Mouse (Mus musculus): ENCODE results near the gene Frmd4b. TPM values are rescaled to one million over a fixed set of nuclear protein-coding genes. Genes with fewer than 3 reads are reported as not detected.
A peak's percentile ranks its signal among the peaks of the same experiment; 100 is the strongest.

Gene Frmd4b
- polyA plus RNA-seq, 1 experiment from 2014 or later, result 13.7 TPM

DNA sequence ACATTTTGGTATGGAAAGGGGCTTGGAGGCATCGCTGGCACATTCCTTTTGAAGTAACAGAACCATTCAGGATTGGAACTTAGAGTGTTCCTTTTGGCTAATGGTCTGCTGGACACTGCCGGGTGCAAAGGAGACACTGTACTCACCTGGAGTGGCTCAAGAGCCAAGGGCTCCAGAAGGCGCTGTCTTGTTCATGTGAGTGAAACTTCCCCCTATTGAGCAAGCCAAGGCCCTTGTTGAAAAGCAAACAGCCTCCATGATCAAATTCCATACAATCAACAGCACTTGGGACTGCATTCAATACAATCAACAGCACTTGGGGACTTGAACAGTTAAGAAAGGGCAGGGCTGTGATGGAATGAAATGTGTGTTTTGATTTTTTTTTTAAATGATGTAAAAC is 109.4 kb downstream of the Frmd4b start:
- no peaks in the 10 kb centered on the region for H3K9me3 ChIP-seq (ENCODE audit: control insufficient read depth, low read length)
- WGBS, result 90% methylated on average over 3 of the region's 3 CpGs
- H3K27ac ChIP-seq (ENCODE audit: low read depth, low read length), result no peak overlapping the region
- H3K4me1 ChIP-seq (ENCODE audit: control insufficient read depth, insufficient read depth, low read length), result peaks cover 5% of the 10 kb centered on the region; the same call in 1 of the 2 replicates
- no peaks in the 10 kb centered on the region for H3K27me3 ChIP-seq (ENCODE audit: control insufficient read depth, insufficient read depth, low read length)
- ATAC-seq (ENCODE audit: low FRiP score, low TSS enrichment), result no peak
- H3K36me3 ChIP-seq (ENCODE audit: control insufficient read depth, insufficient read depth, low read length), result no peaks in the 10 kb centered on the region
- no peak overlapping the region for H3K4me3 ChIP-seq (ENCODE audit: low read length)
- no peak overlapping the region for H3K4me2 ChIP-seq (replicated peaks; ENCODE audit: low read depth, low read length)
- H3K9ac ChIP-seq (ENCODE audit: low read depth, low read length), result no peak overlapping the region

DNA sequence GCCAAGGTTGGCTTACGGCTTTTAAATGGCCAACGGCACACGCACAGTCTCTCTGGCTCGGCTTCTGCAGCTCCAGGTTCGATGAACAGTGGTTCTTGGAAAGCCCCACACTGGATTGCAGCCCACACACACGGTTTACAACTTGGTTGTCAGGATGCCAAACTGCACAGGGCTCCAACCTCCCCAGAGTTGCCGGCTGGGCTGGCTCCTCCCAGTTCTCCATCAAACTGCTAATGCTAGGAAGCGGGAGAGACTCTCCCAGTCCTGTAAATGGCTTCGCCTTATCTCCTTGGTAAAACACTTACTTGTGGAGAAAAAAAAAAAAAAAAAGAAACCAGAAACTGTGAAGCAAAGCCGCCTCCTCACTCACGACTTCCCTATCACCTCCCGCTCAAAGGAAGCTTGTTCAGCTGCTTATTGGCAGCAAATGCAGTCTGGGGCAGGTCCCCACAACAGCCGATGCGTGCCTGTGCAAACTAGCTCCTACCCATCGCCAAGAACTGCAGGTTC is 111.1 kb downstream of the Frmd4b start:
- Histone ChIP-seq H3K4me1 (ENCODE audit: control insufficient read depth, insufficient read depth, low read length) (peaks cover 5% of the 10 kb centered on the region; the same call in 1 of the 2 replicates), H3K4me2 (replicated peaks; ENCODE audit: low read depth, low read length) (peak overlapping the region; percentile 19; the same call in 1 of the 2 replicates)
- peak; percentile 79 for ATAC-seq (ENCODE audit: low FRiP score, low TSS enrichment)

DNA sequence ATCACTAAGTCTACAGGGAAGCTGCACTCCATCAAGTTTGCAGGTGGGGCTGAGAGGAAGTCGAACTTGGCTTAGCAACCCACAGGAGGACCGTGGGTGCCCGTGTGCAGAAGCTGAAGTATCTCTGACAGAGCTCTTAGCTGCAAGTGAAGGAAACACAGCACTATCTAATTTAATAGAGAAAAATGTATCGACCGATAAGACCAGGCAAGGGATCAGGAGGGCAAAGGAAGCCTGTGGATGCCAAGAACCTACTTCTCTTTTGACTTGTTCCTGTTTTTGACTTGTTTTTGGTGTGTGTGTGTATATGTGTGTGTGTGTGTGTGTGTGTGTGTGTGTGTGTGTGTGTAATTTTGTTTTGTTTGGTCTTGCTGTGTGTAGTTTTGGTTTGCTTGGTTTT is 112.7 kb downstream of the Frmd4b start:
- Histone ChIP-seq H3K27me3 (ENCODE audit: control insufficient read depth, insufficient read depth, low read length) (no peaks in the 10 kb centered on the region), H3K4me2 (replicated peaks; ENCODE audit: low read depth, low read length) (no peak overlapping the region), H3K9me3 (ENCODE audit: control insufficient read depth, low read length) (no peaks in the 10 kb centered on the region), H3K9ac (ENCODE audit: low read depth, low read length) (no peak overlapping the region), H3K4me3 (ENCODE audit: low read length) (no peak overlapping the region), H3K36me3 (ENCODE audit: control insufficient read depth, insufficient read depth, low read length) (no peaks in the 10 kb centered on the region), H3K27ac (ENCODE audit: low read depth, low read length) (no peak overlapping the region), H3K4me1 (ENCODE audit: control insufficient read depth, insufficient read depth, low read length) (peaks cover 5% of the 10 kb centered on the region; the same call in 1 of the 2 replicates)
- 84% methylated on average over 5 of the region's 5 CpGs for WGBS
- no peak for ATAC-seq (ENCODE audit: low FRiP score, low TSS enrichment)

More for the DNA sequence above, 111.1 kb downstream of the Frmd4b start:
- Histone ChIP-seq H3K27me3 (ENCODE audit: control insufficient read depth, insufficient read depth, low read length) (no peaks in the 10 kb centered on the region), H3K9ac (ENCODE audit: low read depth, low read length) (no peak overlapping the region), H3K4me3 (ENCODE audit: low read length) (no peak overlapping the region), H3K9me3 (ENCODE audit: control insufficient read depth, low read length) (no peaks in the 10 kb centered on the region), H3K27ac (ENCODE audit: low read depth, low read length) (no peak overlapping the region), H3K36me3 (ENCODE audit: control insufficient read depth, insufficient read depth, low read length) (no peaks in the 10 kb centered on the region)
- 13% methylated on average over 15 of the region's 15 CpGs for WGBS

DNA sequence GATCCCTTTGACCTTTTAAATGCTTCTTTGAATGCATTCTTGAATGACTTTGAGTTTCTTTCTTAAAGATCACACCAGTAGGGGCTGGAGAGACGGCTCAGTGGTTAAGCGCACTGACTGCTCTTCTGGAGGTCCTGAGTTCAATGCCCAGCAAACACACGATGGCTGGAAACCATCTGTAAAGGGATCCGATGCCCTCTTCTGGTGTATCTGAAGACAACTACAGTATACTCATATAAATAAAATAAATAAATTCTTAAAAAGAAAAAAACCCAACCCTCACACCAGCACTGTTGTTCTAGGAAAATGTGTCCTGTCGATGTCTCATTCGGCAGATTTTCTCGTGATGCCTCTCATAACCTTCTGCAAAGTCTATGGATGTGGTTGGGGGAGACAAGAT is 116.3 kb downstream of the Frmd4b start:
- H3K27ac ChIP-seq (ENCODE audit: low read depth, low read length), result no peak overlapping the region
- H3K4me1 ChIP-seq (ENCODE audit: control insufficient read depth, insufficient read depth, low read length), result peaks cover 4% of the 10 kb centered on the region; the same call in 1 of the 2 replicates
- H3K27me3 ChIP-seq (ENCODE audit: control insufficient read depth, insufficient read depth, low read length), result no peaks in the 10 kb centered on the region
- H3K9ac ChIP-seq (ENCODE audit: low read depth, low read length), result no peak overlapping the region
- no peaks in the 10 kb centered on the region for H3K9me3 ChIP-seq (ENCODE audit: control insufficient read depth, low read length)
- 85% methylated on average over 7 of the region's 7 CpGs for WGBS
- no peak overlapping the region for H3K4me3 ChIP-seq (ENCODE audit: low read length)
- no peaks in the 10 kb centered on the region for H3K36me3 ChIP-seq (ENCODE audit: control insufficient read depth, insufficient read depth, low read length)
- no peak for ATAC-seq (ENCODE audit: low FRiP score, low TSS enrichment)
- no peak overlapping the region for H3K4me2 ChIP-seq (replicated peaks; ENCODE audit: low read depth, low read length)

DNA sequence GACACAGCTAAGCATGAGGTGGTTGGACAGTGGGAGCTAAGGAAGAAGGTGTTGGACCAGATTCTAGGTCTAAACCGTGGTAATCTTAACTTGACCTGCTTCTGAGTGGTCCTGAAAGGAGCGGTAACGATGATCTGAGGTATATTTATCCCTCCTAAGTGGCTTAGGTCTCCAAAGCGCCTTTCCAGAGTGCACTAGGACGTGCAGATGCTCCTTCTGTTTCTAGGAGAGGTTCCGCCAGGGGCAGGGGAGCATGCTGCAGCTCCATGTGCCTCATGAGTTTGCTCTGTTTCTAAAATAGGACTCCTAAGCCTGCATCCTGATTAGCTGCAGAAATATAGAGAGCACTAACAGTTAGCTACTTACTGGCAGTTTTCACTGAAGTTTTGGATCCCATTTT is 117.1 kb downstream of the Frmd4b start:
- Histone ChIP-seq H3K36me3 (ENCODE audit: control insufficient read depth, insufficient read depth, low read length) (no peaks in the 10 kb centered on the region), H3K27ac (ENCODE audit: low read depth, low read length) (no peak overlapping the region), H3K27me3 (ENCODE audit: control insufficient read depth, insufficient read depth, low read length) (no peaks in the 10 kb centered on the region), H3K4me3 (ENCODE audit: low read length) (no peak overlapping the region), H3K4me1 (ENCODE audit: control insufficient read depth, insufficient read depth, low read length) (no peaks in the 10 kb centered on the region), H3K4me2 (replicated peaks; ENCODE audit: low read depth, low read length) (no peak overlapping the region), H3K9ac (ENCODE audit: low read depth, low read length) (no peak overlapping the region), H3K9me3 (ENCODE audit: control insufficient read depth, low read length) (no peaks in the 10 kb centered on the region)
- 91% methylated on average over 6 of the region's 6 CpGs for WGBS
- ATAC-seq (ENCODE audit: low FRiP score, low TSS enrichment), result no peak

DNA sequence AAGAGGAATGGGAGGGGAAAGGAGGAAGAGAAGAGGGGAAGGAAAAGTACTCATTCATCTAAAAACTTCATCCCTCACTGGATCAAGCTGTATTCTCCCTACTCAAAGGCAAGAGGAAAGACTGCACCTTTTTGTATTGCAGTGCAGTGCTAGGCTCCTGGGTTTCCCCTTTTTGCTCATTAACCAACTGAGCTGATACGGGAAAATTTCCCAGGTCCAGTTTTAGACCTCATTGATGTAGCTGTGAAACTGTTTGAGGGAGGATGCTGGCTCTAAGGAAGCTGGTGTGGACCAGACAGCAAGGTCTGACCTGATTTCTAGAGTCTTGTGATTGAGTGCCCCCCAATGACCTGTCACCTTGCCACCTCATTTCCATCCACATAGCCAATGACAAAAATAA is 121.3 kb downstream of the Frmd4b start:
- no peaks in the 10 kb centered on the region for H3K4me1 ChIP-seq (ENCODE audit: control insufficient read depth, insufficient read depth, low read length)
- H3K9me3 ChIP-seq (ENCODE audit: control insufficient read depth, low read length), result no peaks in the 10 kb centered on the region
- no peaks in the 10 kb centered on the region for H3K36me3 ChIP-seq (ENCODE audit: control insufficient read depth, insufficient read depth, low read length)
- WGBS, result 50% methylated on average over 1 of the region's 1 CpGs
- H3K9ac ChIP-seq (ENCODE audit: low read depth, low read length), result no peak overlapping the region
- no peak overlapping the region for H3K4me3 ChIP-seq (ENCODE audit: low read length)
- ATAC-seq (ENCODE audit: low FRiP score, low TSS enrichment), result no peak
- no peak overlapping the region for H3K27ac ChIP-seq (ENCODE audit: low read depth, low read length)
- no peak overlapping the region for H3K4me2 ChIP-seq (replicated peaks; ENCODE audit: low read depth, low read length)
- no peaks in the 10 kb centered on the region for H3K27me3 ChIP-seq (ENCODE audit: control insufficient read depth, insufficient read depth, low read length)

DNA sequence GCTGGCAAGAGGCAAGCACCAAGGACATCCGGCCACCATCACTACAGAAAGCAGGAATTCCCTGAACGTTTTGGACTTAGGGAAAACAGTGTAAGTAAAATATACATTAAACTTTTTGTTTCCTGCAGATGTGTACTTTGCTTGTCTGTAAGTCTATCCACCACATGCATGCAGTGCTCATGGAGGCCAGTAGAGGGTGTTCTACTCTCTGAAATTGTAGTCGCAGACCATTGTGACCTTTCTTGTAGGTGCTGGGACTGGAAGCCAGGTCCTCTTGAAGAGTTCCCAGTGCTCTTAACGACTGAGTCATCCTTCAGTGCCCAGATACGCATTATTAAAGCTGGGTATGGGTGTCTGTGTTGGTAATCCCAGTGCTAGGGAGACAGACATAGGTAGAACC is 126.3 kb downstream of the Frmd4b start:
- no peak for ATAC-seq (ENCODE audit: low FRiP score, low TSS enrichment)
- H3K9ac ChIP-seq (ENCODE audit: low read depth, low read length), result no peak overlapping the region
- H3K9me3 ChIP-seq (ENCODE audit: control insufficient read depth, low read length), result no peaks in the 10 kb centered on the region
- H3K27ac ChIP-seq (ENCODE audit: low read depth, low read length), result no peak overlapping the region
- no peaks in the 10 kb centered on the region for H3K36me3 ChIP-seq (ENCODE audit: control insufficient read depth, insufficient read depth, low read length)
- no peak overlapping the region for H3K4me3 ChIP-seq (ENCODE audit: low read length)
- WGBS, result 91% methylated on average over 5 of the region's 5 CpGs
- H3K27me3 ChIP-seq (ENCODE audit: control insufficient read depth, insufficient read depth, low read length), result peaks cover 13% of the 10 kb centered on the region; the same call in 1 of the 2 replicates
- peaks cover 13% of the 10 kb centered on the region; the same call in 1 of the 2 replicates for H3K4me1 ChIP-seq (ENCODE audit: control insufficient read depth, insufficient read depth, low read length)
- no peak overlapping the region for H3K4me2 ChIP-seq (replicated peaks; ENCODE audit: low read depth, low read length)

DNA sequence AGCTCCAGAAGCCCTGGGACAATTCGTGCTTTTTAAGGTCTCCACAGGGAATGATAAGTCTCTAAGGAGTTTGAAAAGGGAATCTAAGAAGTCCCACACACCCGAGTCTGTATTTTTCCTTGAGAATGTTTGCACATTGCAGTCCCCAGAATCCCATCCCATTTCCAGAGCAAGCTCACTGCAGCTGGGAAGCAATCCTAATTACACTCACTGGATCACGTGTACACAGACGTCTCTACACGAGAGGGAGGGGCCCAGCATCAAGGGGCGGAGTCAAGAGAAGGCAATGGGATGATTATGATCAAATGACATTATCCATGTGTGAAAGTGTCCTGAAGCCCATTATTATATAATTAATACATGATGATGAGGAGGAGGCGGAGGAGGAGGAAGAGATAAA is 128.5 kb downstream of the Frmd4b start:
- ATAC-seq (ENCODE audit: low FRiP score, low TSS enrichment), result no peak
- no peak overlapping the region for H3K27ac ChIP-seq (ENCODE audit: low read depth, low read length)
- H3K36me3 ChIP-seq (ENCODE audit: control insufficient read depth, insufficient read depth, low read length), result no peaks in the 10 kb centered on the region
- 34% methylated on average over 7 of the region's 7 CpGs for WGBS
- H3K4me2 ChIP-seq (replicated peaks; ENCODE audit: low read depth, low read length), result no peak overlapping the region
- peaks cover 15% of the 10 kb centered on the region; the same call in 1 of the 2 replicates for H3K27me3 ChIP-seq (ENCODE audit: control insufficient read depth, insufficient read depth, low read length)
- peaks cover 13% of the 10 kb centered on the region; the same call in 1 of the 2 replicates for H3K4me1 ChIP-seq (ENCODE audit: control insufficient read depth, insufficient read depth, low read length)
- H3K4me3 ChIP-seq (ENCODE audit: low read length), result no peak overlapping the region
- H3K9ac ChIP-seq (ENCODE audit: low read depth, low read length), result 0 out of 2 replicates have a peak overlapping the region, but pooled peaks have one; percentile 23
- H3K9me3 ChIP-seq (ENCODE audit: control insufficient read depth, low read length), result no peaks in the 10 kb centered on the region

DNA sequence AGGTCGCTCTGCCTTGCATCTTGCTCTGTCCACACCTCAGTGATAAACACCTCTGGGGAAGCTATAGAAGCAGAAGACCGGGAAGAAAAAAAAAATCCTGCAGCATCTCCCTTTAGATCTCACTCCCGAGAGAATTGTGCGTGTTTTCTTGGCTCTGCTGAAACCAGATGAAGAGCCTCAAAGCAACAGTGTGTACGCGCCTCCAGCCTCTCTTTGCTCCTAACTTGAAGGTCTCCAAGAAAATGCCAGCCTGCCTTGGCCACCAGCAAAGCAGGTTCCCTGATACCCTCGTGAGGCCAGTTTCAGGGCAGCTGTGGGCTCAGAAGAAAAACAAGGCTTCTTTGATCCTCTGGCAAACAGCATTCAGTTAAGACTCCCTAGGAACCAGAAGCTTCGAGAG is 129.1 kb downstream of the Frmd4b start:
- 16% methylated on average over 8 of the region's 8 CpGs for WGBS
- ATAC-seq (ENCODE audit: low FRiP score, low TSS enrichment), result no peak

More for the DNA sequence above, 129.1 kb downstream of the Frmd4b start:
- Histone ChIP-seq H3K4me3 (ENCODE audit: low read length) (peak overlapping the region; percentile 48; the same call in 1 of the 2 replicates), H3K4me1 (ENCODE audit: control insufficient read depth, insufficient read depth, low read length) (peaks cover 13% of the 10 kb centered on the region; the same call in 1 of the 2 replicates), H3K27me3 (ENCODE audit: control insufficient read depth, insufficient read depth, low read length) (peaks cover 15% of the 10 kb centered on the region; the same call in 1 of the 2 replicates), H3K9me3 (ENCODE audit: control insufficient read depth, low read length) (no peaks in the 10 kb centered on the region), H3K27ac (ENCODE audit: low read depth, low read length) (no peak overlapping the region), H3K9ac (ENCODE audit: low read depth, low read length) (0 out of 2 replicates have a peak overlapping the region, but pooled peaks have one; percentile 23), H3K4me2 (replicated peaks; ENCODE audit: low read depth, low read length) (peak overlapping the region; percentile 94), H3K36me3 (ENCODE audit: control insufficient read depth, insufficient read depth, low read length) (no peaks in the 10 kb centered on the region)

Data from kidney, embryonic 14.5 days (tissue).